Comparison of ENCODE assay signal across 9 mouse cellular contexts in genomic region chr7:16947959-16948361, GRCm38 (mm10). TPM values are rescaled to one million over a fixed set of nuclear protein-coding genes. Genes with fewer than 3 reads are reported as not detected.
A peak's percentile ranks its signal among the peaks of the same experiment; 100 is the strongest.
DNase-seq lines count a peak whose midpoint lies in the region; ATAC-seq lines count a peak whose summit lies in the region.
"Had no signal": no experiment of that assay in that cellular context is flagged by ENCODE, and none has a peak within 500 bp of the region (broad histone marks: within the 10 kb centered on the region; RNA-seq: fewer than 3 reads in every experiment).

No protein-coding gene starts in this region.

- peak; percentile 74 for DNase-seq in gastrocnemius, postnatal 10 days
- DNase-seq in gastrocnemius, adult 18-20 months (ENCODE audit: low spot score): no peak
- peak; percentile 56 for DNase-seq in adrenal gland, postnatal 14 days
- DNase-seq in midbrain, embryonic 14.5 days: peak; percentile 71
- DNase-seq in liver, embryonic 11.5 days (ENCODE audit: low spot score): no peak
- no peak for DNase-seq in spleen, adult 18-20 months

- peaks cover 69% of the 10 kb centered on the region for H3K4me1 ChIP-seq in forebrain, embryonic 12.5 days
- peaks cover 68% of the 10 kb centered on the region for H3K4me1 ChIP-seq in hindbrain, embryonic 12.5 days
- H3K4me1 ChIP-seq in midbrain, embryonic 14.5 days (ENCODE audit: control insufficient read depth, insufficient read depth, low read length): peaks cover 60% of the 10 kb centered on the region
- H3K4me1 ChIP-seq in liver, embryonic 11.5 days (replicated peaks; ENCODE audit: control insufficient read depth, insufficient read depth, low read length): peaks cover 7% of the 10 kb centered on the region; the same call in 1 of the 2 replicates

- H3K27me3 ChIP-seq in forebrain, embryonic 12.5 days: peaks cover 49% of the 10 kb centered on the region
- peaks cover 46% of the 10 kb centered on the region for H3K27me3 ChIP-seq in hindbrain, embryonic 12.5 days
- H3K27me3 ChIP-seq in midbrain, embryonic 14.5 days (ENCODE audit: control insufficient read depth, insufficient read depth, low read length): no peaks in the 10 kb centered on the region
- peaks cover 68% of the 10 kb centered on the region for H3K27me3 ChIP-seq in liver, embryonic 11.5 days (replicated peaks; ENCODE audit: control insufficient read depth, insufficient read depth, low read length)

- H3K27ac ChIP-seq in forebrain, embryonic 12.5 days: peak overlapping the region; percentile 68; the same call in 1 of the 2 replicates
- H3K27ac ChIP-seq in hindbrain, embryonic 12.5 days: peak overlapping the region; percentile 58
- peak overlapping the region; percentile 97 for H3K27ac ChIP-seq in midbrain, embryonic 14.5 days (replicated peaks; ENCODE audit: low read depth, low read length)
- H3K27ac ChIP-seq in liver, embryonic 11.5 days (ENCODE audit: low read depth, low read length): no peak overlapping the region

- H3K36me3 ChIP-seq in forebrain, embryonic 12.5 days (replicated peaks): no peaks in the 10 kb centered on the region
- no peaks in the 10 kb centered on the region for H3K36me3 ChIP-seq in hindbrain, embryonic 12.5 days
- peaks cover 11% of the 10 kb centered on the region for H3K36me3 ChIP-seq in midbrain, embryonic 14.5 days (ENCODE audit: control insufficient read depth, insufficient read depth, low read length)
- H3K36me3 ChIP-seq in liver, embryonic 11.5 days (ENCODE audit: control insufficient read depth, insufficient read depth, low read length): no peaks in the 10 kb centered on the region

- no peaks in the 10 kb centered on the region for H3K9me3 ChIP-seq in forebrain, embryonic 12.5 days
- H3K9me3 ChIP-seq in hindbrain, embryonic 12.5 days (replicated peaks): no peaks in the 10 kb centered on the region
- no peaks in the 10 kb centered on the region for H3K9me3 ChIP-seq in midbrain, embryonic 14.5 days (ENCODE audit: control insufficient read depth, low read length)
- H3K9me3 ChIP-seq in liver, embryonic 11.5 days (ENCODE audit: control insufficient read depth, low read length): no peaks in the 10 kb centered on the region

- peak overlapping the region; percentile 69 for H3K4me2 ChIP-seq in forebrain, embryonic 12.5 days
- H3K4me2 ChIP-seq in hindbrain, embryonic 12.5 days (replicated peaks): peak overlapping the region; percentile 85
- H3K4me2 ChIP-seq in midbrain, embryonic 14.5 days (ENCODE audit: low read length): peak overlapping the region; percentile 96
- no peak overlapping the region; the same call in 1 of the 2 replicates for H3K4me2 ChIP-seq in liver, embryonic 11.5 days

- WGBS in forebrain, embryonic 12.5 days: 19% methylated on average over 4 of the region's 4 CpGs
- 1% methylated on average over 4 of the region's 4 CpGs for WGBS in hindbrain, embryonic 12.5 days
- 6% methylated on average over 4 of the region's 4 CpGs for WGBS in midbrain, embryonic 14.5 days
- WGBS in liver, embryonic 11.5 days: 18% methylated on average over 4 of the region's 4 CpGs

- peak overlapping the region; percentile 63 for H3K9ac ChIP-seq in forebrain, embryonic 12.5 days
- H3K9ac ChIP-seq in hindbrain, embryonic 12.5 days: peak overlapping the region; percentile 79
- peak overlapping the region; percentile 94 for H3K9ac ChIP-seq in midbrain, embryonic 14.5 days (replicated peaks; ENCODE audit: low read length)
- H3K9ac ChIP-seq in liver, embryonic 11.5 days (ENCODE audit: low read depth, low read length): no peak overlapping the region

- no peak for ATAC-seq in forebrain, embryonic 12.5 days (ENCODE audit: low FRiP score)
- 0 out of 2 replicates have a peak, but pooled peaks have one; percentile 5 for ATAC-seq in hindbrain, embryonic 12.5 days (ENCODE audit: low FRiP score)
- no peak for ATAC-seq in midbrain, embryonic 14.5 days (ENCODE audit: low FRiP score, low TSS enrichment)
- no peak for ATAC-seq in liver, embryonic 11.5 days (replicated peaks; ENCODE audit: low FRiP score)

- peak overlapping the region; percentile 52 for H3K4me3 ChIP-seq in forebrain, embryonic 12.5 days (replicated peaks)
- peak overlapping the region; percentile 70 for H3K4me3 ChIP-seq in hindbrain, embryonic 12.5 days
- H3K4me3 ChIP-seq in midbrain, embryonic 14.5 days (replicated peaks; ENCODE audit: low read depth, low read length): peak overlapping the region; percentile 80
- H3K4me3 ChIP-seq in liver, embryonic 11.5 days (ENCODE audit: low read depth, low read length): no peak overlapping the region

RNA-seq across cellular contexts. Expression of gene Pnmal2, which starts 3.5 kb away (rescaled TPM):
- 10 to 100 TPM; 20.6 to 24.5 TPM for total RNA-seq in gastrocnemius, postnatal 10 days (2021)
- total RNA-seq in gastrocnemius, adult 18-20 months (2021): under 1 TPM; 0.50 to 0.64 TPM
- 24.6 and 27.2 TPM in 2 replicates for total RNA-seq in adrenal gland, postnatal 14 days (2021)
- 52.6 and 53.3 TPM in 2 replicates for polyA plus RNA-seq in forebrain, embryonic 12.5 days (2016; fragmentation: Nextera tagmentation; extraction: Ambion mirVana)
- polyA plus RNA-seq in hindbrain, embryonic 12.5 days (2016; fragmentation: Nextera tagmentation; extraction: Ambion mirVana): 55.6 and 60.3 TPM in 2 replicates
- 115 and 116 TPM in 2 replicates for polyA plus RNA-seq in midbrain, embryonic 14.5 days (2014; fragmentation: Nextera tagmentation; extraction: Ambion mirVana)
- polyA plus RNA-seq in liver, embryonic 11.5 days (2014; fragmentation: Nextera tagmentation; extraction: Ambion mirVana): 0.58 and 0.80 TPM in 2 replicates
- total RNA-seq: common myeloid progenitor, adult 5-6 weeks had no signal

RNA-seq across cellular contexts. Expression of gene Pnmal1, which starts 11.5 kb away (rescaled TPM):
- under 1 TPM; 0.16 to 0.21 TPM for total RNA-seq in gastrocnemius, postnatal 10 days (2021)
- not detected for total RNA-seq in gastrocnemius, adult 18-20 months (2021)
- total RNA-seq in adrenal gland, postnatal 14 days (2021): 4.6 and 5.6 TPM in 2 replicates
- 32.3 and 37.0 TPM in 2 replicates for polyA plus RNA-seq in forebrain, embryonic 12.5 days (2016; fragmentation: Nextera tagmentation; extraction: Ambion mirVana)
- polyA plus RNA-seq in hindbrain, embryonic 12.5 days (2016; fragmentation: Nextera tagmentation; extraction: Ambion mirVana): 24.0 and 27.3 TPM in 2 replicates
- polyA plus RNA-seq in midbrain, embryonic 14.5 days (2014; fragmentation: Nextera tagmentation; extraction: Ambion mirVana): 60.8 and 69.8 TPM in 2 replicates
- polyA plus RNA-seq in liver, embryonic 11.5 days (2014; fragmentation: Nextera tagmentation; extraction: Ambion mirVana): 0.18 and 0.52 TPM in 2 replicates

RNA-seq across cellular contexts. Expression of gene Calm3, which starts 24.0 kb away (rescaled TPM):
- total RNA-seq in gastrocnemius, postnatal 10 days (2021): 100 to 1,000 TPM; 255 to 271 TPM
- total RNA-seq in gastrocnemius, adult 18-20 months (2021): 100 to 1,000 TPM; 334 to 349 TPM
- total RNA-seq in adrenal gland, postnatal 14 days (2021): 222 and 231 TPM in 2 replicates
- polyA plus RNA-seq in forebrain, embryonic 12.5 days (2016; fragmentation: Nextera tagmentation; extraction: Ambion mirVana): 227 and 234 TPM in 2 replicates
- polyA plus RNA-seq in hindbrain, embryonic 12.5 days (2016; fragmentation: Nextera tagmentation; extraction: Ambion mirVana): 185 and 210 TPM in 2 replicates
- 494 and 652 TPM in 2 replicates for polyA plus RNA-seq in midbrain, embryonic 14.5 days (2014; fragmentation: Nextera tagmentation; extraction: Ambion mirVana)
- 147 and 169 TPM in 2 replicates for polyA plus RNA-seq in liver, embryonic 11.5 days (2014; fragmentation: Nextera tagmentation; extraction: Ambion mirVana)

RNA-seq across cellular contexts. Expression of gene Gm42372, which starts 34.9 kb away (rescaled TPM):
- total RNA-seq in gastrocnemius, postnatal 10 days (2021): under 1 TPM in 1 of 2 experiments, not detected in 1; 0.16 TPM
- not detected for total RNA-seq in gastrocnemius, adult 18-20 months (2021)
- 1.3 and 1.6 TPM in 2 replicates for total RNA-seq in adrenal gland, postnatal 14 days (2021)
- polyA plus RNA-seq in forebrain, embryonic 12.5 days (2016; fragmentation: Nextera tagmentation; extraction: Ambion mirVana): 1.6 and 1.7 TPM in 2 replicates
- 1.0 and 1.7 TPM in 2 replicates for polyA plus RNA-seq in hindbrain, embryonic 12.5 days (2016; fragmentation: Nextera tagmentation; extraction: Ambion mirVana)
- 6.4 and 8.7 TPM in 2 replicates for polyA plus RNA-seq in midbrain, embryonic 14.5 days (2014; fragmentation: Nextera tagmentation; extraction: Ambion mirVana)
- polyA plus RNA-seq in liver, embryonic 11.5 days (2014; fragmentation: Nextera tagmentation; extraction: Ambion mirVana): 0.15 and 0.16 TPM in 2 replicates

RNA-seq across cellular contexts. Expression of gene Ptgir, which starts 41.7 kb away (rescaled TPM):
- total RNA-seq in gastrocnemius, postnatal 10 days (2021): 1 to 10 TPM; 1.8 to 2.9 TPM
- 1 to 10 TPM in 1 of 2 experiments, under 1 TPM in 1; 0.39 to 2.2 TPM for total RNA-seq in gastrocnemius, adult 18-20 months (2021)
- total RNA-seq in adrenal gland, postnatal 14 days (2021): 1.2 and 2.6 TPM in 2 replicates
- 0.24 and 0.51 TPM in 2 replicates for polyA plus RNA-seq in forebrain, embryonic 12.5 days (2016; fragmentation: Nextera tagmentation; extraction: Ambion mirVana)
- polyA plus RNA-seq in hindbrain, embryonic 12.5 days (2016; fragmentation: Nextera tagmentation; extraction: Ambion mirVana): 1.6 and 2.1 TPM in 2 replicates
- 0.16 and 0.30 TPM in 2 replicates for polyA plus RNA-seq in midbrain, embryonic 14.5 days (2014; fragmentation: Nextera tagmentation; extraction: Ambion mirVana)
- polyA plus RNA-seq in liver, embryonic 11.5 days (2014; fragmentation: Nextera tagmentation; extraction: Ambion mirVana): 1.2 and 1.3 TPM in 2 replicates

Comparison
In these comparisons a context has a peak if more than half of its experiments do, and no peak if none do; other contexts are left out.
1. DNase-seq: peak in gastrocnemius, postnatal 10 days (single experiment), adrenal gland, postnatal 14 days (single experiment) and midbrain, embryonic 14.5 days (single experiment); none in gastrocnemius, adult 18-20 months (single experiment), liver, embryonic 11.5 days (single experiment) and spleen, adult 18-20 months (0 of 2).
2. RNA of gene Pnmal2, which starts 3.5 kb away (polyA plus RNA-seq): 115 to 116 TPM in midbrain, embryonic 14.5 days, 55.6 to 60.3 TPM in hindbrain, embryonic 12.5 days and 52.6 to 53.3 TPM in forebrain, embryonic 12.5 days; 0.58 to 0.80 TPM in liver, embryonic 11.5 days; every median in the first group is over 10 times any median in the second.
3. RNA of gene Pnmal1, which starts 11.5 kb away (polyA plus RNA-seq): 60.8 to 69.8 TPM in midbrain, embryonic 14.5 days, 32.3 to 37.0 TPM in forebrain, embryonic 12.5 days and 24.0 to 27.3 TPM in hindbrain, embryonic 12.5 days; 0.18 to 0.52 TPM in liver, embryonic 11.5 days; every median in the first group is over 10 times any median in the second.